Mouse (Mus musculus): ENCODE measurements around the gene Cyp1a1. TPM values are rescaled to one million over a fixed set of nuclear protein-coding genes. Genes with fewer than 3 reads are reported as not detected.

The Cyp1a1 gene
- total RNA-seq, 1 experiment: 1.0 TPM

GRCm38 (mm10) chr9:57686011-57686410 lies 1.7 kb upstream of the Cyp1a1 start:
- in situ Hi-C loops (cut with MboI; ENCODE audit: low sequenced_read_pairs in 2 of 2, unreplicated experiment in 2 of 2): no loop called here
- Histone ChIP-seq H3K9me3 (ENCODE audit: control insufficient read depth, insufficient read depth, low read depth, low read length) (no peaks in the 10 kb centered on the region), H3K27ac (ENCODE audit: insufficient read depth, low read depth, low read length, poor library complexity, severe bottlenecking) (no peak overlapping the region), H3K36me3 (ENCODE audit: control insufficient read depth, insufficient read depth, low read length, poor library complexity, severe bottlenecking) (no peaks in the 10 kb centered on the region), H3K4me1 (ENCODE audit: control insufficient read depth in 2 of 2, insufficient read depth in 2 of 2, low read length in 2 of 2, poor library complexity in 1 of 2) (no peaks in the 10 kb centered on the region), H3K4me3 (ENCODE audit: insufficient read depth in 1 of 2, low read depth in 1 of 2, low read length in 2 of 2, poor library complexity in 1 of 2, severe bottlenecking in 1 of 2) (no peak overlapping the region), H3K9ac (ENCODE audit: insufficient read depth, low read depth, low read length, poor library complexity, severe bottlenecking) (no peak overlapping the region)
- no peak for DNase-seq (ENCODE audit: low read depth, low spot score)
- TF ChIP-seq MAFK (IDR thresholded peaks at IDR 0.05; ENCODE audit: insufficient read depth, low read depth, low read length) (no peak), HCFC1 (IDR thresholded peaks at IDR 0.05; ENCODE audit: borderline replicate concordance, insufficient read depth, low read length) (no peak), ZC3H11A (IDR thresholded peaks at IDR 0.05; ENCODE audit: borderline replicate concordance, low read depth, low read length) (no peak), CHD2 (IDR thresholded peaks at IDR 0.05; ENCODE audit: low read depth, low read length) (no peak), ZNF384 (IDR thresholded peaks at IDR 0.05; ENCODE audit: low read depth, low read length) (no peak)

GRCm38 (mm10) chr9:57688158-57688557 lies 430 bp downstream of the Cyp1a1 start:
- TF ChIP-seq MAFK (IDR thresholded peaks at IDR 0.05; ENCODE audit: insufficient read depth, low read depth, low read length) (no peak), ZC3H11A (IDR thresholded peaks at IDR 0.05; ENCODE audit: borderline replicate concordance, low read depth, low read length) (no peak), ZNF384 (IDR thresholded peaks at IDR 0.05; ENCODE audit: low read depth, low read length) (no peak), HCFC1 (IDR thresholded peaks at IDR 0.05; ENCODE audit: borderline replicate concordance, insufficient read depth, low read length) (no peak), CHD2 (IDR thresholded peaks at IDR 0.05; ENCODE audit: low read depth, low read length) (no peak)
- in situ Hi-C loops (cut with MboI; ENCODE audit: low sequenced_read_pairs in 2 of 2, unreplicated experiment in 2 of 2): no loop called here
- H3K9me3 ChIP-seq (ENCODE audit: control insufficient read depth, insufficient read depth, low read depth, low read length): no peaks in the 10 kb centered on the region
- peak; percentile 47 for DNase-seq (ENCODE audit: low read depth, low spot score)
- no peak overlapping the region for H3K27ac ChIP-seq (ENCODE audit: insufficient read depth, low read depth, low read length, poor library complexity, severe bottlenecking)
- no peak overlapping the region for H3K9ac ChIP-seq (ENCODE audit: insufficient read depth, low read depth, low read length, poor library complexity, severe bottlenecking)
- H3K4me3 ChIP-seq (ENCODE audit: insufficient read depth in 1 of 2, low read depth in 1 of 2, low read length in 2 of 2, poor library complexity in 1 of 2, severe bottlenecking in 1 of 2): no peak overlapping the region
- H3K4me1 ChIP-seq (ENCODE audit: control insufficient read depth in 2 of 2, insufficient read depth in 2 of 2, low read length in 2 of 2, poor library complexity in 1 of 2): no peaks in the 10 kb centered on the region
- H3K36me3 ChIP-seq (ENCODE audit: control insufficient read depth, insufficient read depth, low read length, poor library complexity, severe bottlenecking): no peaks in the 10 kb centered on the region

DNA sequence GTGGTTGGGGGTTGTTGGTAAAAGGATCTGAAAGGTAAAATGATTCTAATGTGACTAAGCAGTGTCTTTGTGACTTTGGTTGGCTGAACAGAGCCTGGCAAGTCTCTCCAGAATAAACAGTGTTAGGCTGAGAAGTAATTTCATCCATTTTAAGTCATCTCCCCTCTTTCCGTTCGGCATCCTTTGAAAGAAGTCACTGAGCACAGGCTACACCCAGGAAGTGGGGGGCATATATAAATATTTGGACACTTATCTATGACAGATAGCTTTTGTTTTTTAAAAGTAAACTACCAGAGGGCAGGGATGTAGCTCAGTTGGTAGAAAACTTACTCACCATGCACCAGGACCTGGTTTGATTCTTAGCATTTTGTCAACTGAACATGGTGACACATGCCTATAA lies 878 bp downstream of the Cyp1a1 start:
- Histone ChIP-seq H3K36me3 (ENCODE audit: control insufficient read depth, insufficient read depth, low read length, poor library complexity, severe bottlenecking) (no peaks in the 10 kb centered on the region), H3K4me1 (ENCODE audit: control insufficient read depth in 2 of 2, insufficient read depth in 2 of 2, low read length in 2 of 2, poor library complexity in 1 of 2) (no peaks in the 10 kb centered on the region), H3K9me3 (ENCODE audit: control insufficient read depth, insufficient read depth, low read depth, low read length) (no peaks in the 10 kb centered on the region), H3K4me3 (ENCODE audit: insufficient read depth in 1 of 2, low read depth in 1 of 2, low read length in 2 of 2, poor library complexity in 1 of 2, severe bottlenecking in 1 of 2) (no peak overlapping the region), H3K9ac (ENCODE audit: insufficient read depth, low read depth, low read length, poor library complexity, severe bottlenecking) (no peak overlapping the region), H3K27ac (ENCODE audit: insufficient read depth, low read depth, low read length, poor library complexity, severe bottlenecking) (no peak overlapping the region)
- no peak for DNase-seq (ENCODE audit: low read depth, low spot score)
- TF ChIP-seq MAFK (IDR thresholded peaks at IDR 0.05; ENCODE audit: insufficient read depth, low read depth, low read length): no peak
- no peak for TF ChIP-seq HCFC1 (IDR thresholded peaks at IDR 0.05; ENCODE audit: borderline replicate concordance, insufficient read depth, low read length)
- TF ChIP-seq ZNF384 (IDR thresholded peaks at IDR 0.05; ENCODE audit: low read depth, low read length): no peak
- TF ChIP-seq CHD2 (IDR thresholded peaks at IDR 0.05; ENCODE audit: low read depth, low read length): no peak
- no peak for TF ChIP-seq ZC3H11A (IDR thresholded peaks at IDR 0.05; ENCODE audit: borderline replicate concordance, low read depth, low read length)
- in situ Hi-C loops (cut with MboI; ENCODE audit: low sequenced_read_pairs in 2 of 2, unreplicated experiment in 2 of 2): no loop called here

GRCm38 (mm10) chr9:57694108-57694507 lies 6.4 kb downstream of the Cyp1a1 start:
- in situ Hi-C loops (cut with MboI; ENCODE audit: low sequenced_read_pairs in 2 of 2, unreplicated experiment in 2 of 2): no loop called here
- Histone ChIP-seq H3K27ac (ENCODE audit: insufficient read depth, low read depth, low read length, poor library complexity, severe bottlenecking) (no peak overlapping the region), H3K36me3 (ENCODE audit: control insufficient read depth, insufficient read depth, low read length, poor library complexity, severe bottlenecking) (no peaks in the 10 kb centered on the region), H3K4me3 (ENCODE audit: insufficient read depth in 1 of 2, low read depth in 1 of 2, low read length in 2 of 2, poor library complexity in 1 of 2, severe bottlenecking in 1 of 2) (no peak overlapping the region), H3K9me3 (ENCODE audit: control insufficient read depth, insufficient read depth, low read depth, low read length) (no peaks in the 10 kb centered on the region), H3K4me1 (ENCODE audit: control insufficient read depth in 2 of 2, insufficient read depth in 2 of 2, low read length in 2 of 2, poor library complexity in 1 of 2) (peaks cover 0 to 7% of the 10 kb centered on the region in 2 experiments; a peak in 2 of 4 replicates), H3K9ac (ENCODE audit: insufficient read depth, low read depth, low read length, poor library complexity, severe bottlenecking) (no peak overlapping the region)
- no peak for TF ChIP-seq CHD2 (IDR thresholded peaks at IDR 0.05; ENCODE audit: low read depth, low read length)
- no peak for TF ChIP-seq ZNF384 (IDR thresholded peaks at IDR 0.05; ENCODE audit: low read depth, low read length)
- TF ChIP-seq MAFK (IDR thresholded peaks at IDR 0.05; ENCODE audit: insufficient read depth, low read depth, low read length): no peak
- no peak for TF ChIP-seq ZC3H11A (IDR thresholded peaks at IDR 0.05; ENCODE audit: borderline replicate concordance, low read depth, low read length)
- no peak for TF ChIP-seq HCFC1 (IDR thresholded peaks at IDR 0.05; ENCODE audit: borderline replicate concordance, insufficient read depth, low read length)
- DNase-seq (ENCODE audit: low read depth, low spot score): no peak

All from ES-E14 (cell line).